Mouse (Mus musculus) erythroid progenitor cell, adult 5-6 weeks (primary cell): ENCODE data around the gene Crtc2. TPM values are rescaled to one million over a fixed set of nuclear protein-coding genes. Genes with fewer than 3 reads are reported as not detected.
A peak's percentile ranks its signal among the peaks of the same experiment; 100 is the strongest.
"Not testable (repeated sequence)": the region's sequence is repeated elsewhere in the genome, so short reads cannot be mapped to it uniquely, and the experiment has no call there.

ENCODE experiments used
- ATAC-seq: replicated peaks from 2 replicates; pipeline ENCODE4 v1.8.0; 2016; ENCODE audit warnings: moderate number of reproducible peaks, mild to moderate bottlenecking, moderate TSS enrichment, inconsistent platforms; ENCODE audit not compliant: poor library complexity, low FRiP score, severe bottlenecking
- total RNA-seq, 2 experiments: library from RNA; stranded (forward) in 1 of 2; stranded (reverse) in 1 of 2; fragments of 150-400 nt in 1 of 2; fragments of 186-747, 209-891 nt in 1 of 2; gene quantifications; 2 replicates each; pipeline versions ENCODE4 v1.2.3 to v1.2.4; 2015 to 2017; ENCODE audit warnings: low replicate concordance in 2 of 2

The Crtc2 gene
- total RNA-seq, 2 experiments from 2014 or later, result 14.3 to 16.5 TPM

DNA sequence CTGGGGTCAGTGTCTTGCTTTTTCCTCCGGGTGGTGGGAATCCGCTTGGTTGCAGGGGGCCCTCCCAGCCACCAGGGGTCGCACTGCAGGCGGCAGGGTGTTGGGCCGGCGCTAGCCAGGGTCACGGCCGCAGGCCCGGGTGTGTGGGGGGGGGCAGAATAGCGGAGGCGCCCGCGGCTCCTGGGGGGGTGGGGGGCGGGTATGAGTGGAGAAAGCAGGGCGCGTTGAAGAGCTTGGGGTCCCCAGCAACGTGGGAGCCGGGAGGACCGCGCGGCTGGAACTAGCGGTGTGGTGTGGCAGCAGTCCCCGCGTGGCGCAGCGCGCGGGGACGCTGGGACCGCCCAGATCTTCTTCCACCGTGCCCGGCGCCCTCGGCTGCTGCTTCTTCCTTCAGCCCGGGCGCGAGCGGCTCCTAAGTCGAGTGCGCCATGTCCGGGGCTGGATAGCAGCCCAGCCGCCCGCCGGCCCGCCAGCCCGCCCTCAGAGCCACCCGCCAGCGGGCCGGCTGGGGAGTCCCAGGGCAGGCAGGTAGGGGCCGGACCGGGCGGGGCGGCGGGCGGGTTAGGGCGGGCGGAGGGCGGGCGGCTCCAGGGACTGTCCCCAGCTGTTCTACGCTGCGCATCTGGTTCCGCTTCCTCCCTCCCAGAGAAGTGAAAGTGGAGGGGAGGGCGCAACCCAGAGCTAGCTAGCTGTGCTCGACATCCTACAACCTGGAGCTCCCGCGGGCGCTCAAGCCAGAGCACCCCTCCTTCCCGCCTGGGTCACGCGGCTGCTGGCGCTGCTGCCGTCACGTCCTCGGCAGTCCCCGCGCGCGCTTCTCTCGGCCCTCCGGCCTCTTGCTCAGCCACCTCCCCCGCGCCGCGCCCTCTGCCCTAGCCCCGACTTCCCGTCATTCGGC is 11.3 kb downstream of the Crtc2 start, which contains the start of gene Dennd4b:
Gene Dennd4b (plus strand): TSS at position 152 of the 898 bp plus-strand sequence.
- ATAC-seq, result peak; percentile 82

DNA sequence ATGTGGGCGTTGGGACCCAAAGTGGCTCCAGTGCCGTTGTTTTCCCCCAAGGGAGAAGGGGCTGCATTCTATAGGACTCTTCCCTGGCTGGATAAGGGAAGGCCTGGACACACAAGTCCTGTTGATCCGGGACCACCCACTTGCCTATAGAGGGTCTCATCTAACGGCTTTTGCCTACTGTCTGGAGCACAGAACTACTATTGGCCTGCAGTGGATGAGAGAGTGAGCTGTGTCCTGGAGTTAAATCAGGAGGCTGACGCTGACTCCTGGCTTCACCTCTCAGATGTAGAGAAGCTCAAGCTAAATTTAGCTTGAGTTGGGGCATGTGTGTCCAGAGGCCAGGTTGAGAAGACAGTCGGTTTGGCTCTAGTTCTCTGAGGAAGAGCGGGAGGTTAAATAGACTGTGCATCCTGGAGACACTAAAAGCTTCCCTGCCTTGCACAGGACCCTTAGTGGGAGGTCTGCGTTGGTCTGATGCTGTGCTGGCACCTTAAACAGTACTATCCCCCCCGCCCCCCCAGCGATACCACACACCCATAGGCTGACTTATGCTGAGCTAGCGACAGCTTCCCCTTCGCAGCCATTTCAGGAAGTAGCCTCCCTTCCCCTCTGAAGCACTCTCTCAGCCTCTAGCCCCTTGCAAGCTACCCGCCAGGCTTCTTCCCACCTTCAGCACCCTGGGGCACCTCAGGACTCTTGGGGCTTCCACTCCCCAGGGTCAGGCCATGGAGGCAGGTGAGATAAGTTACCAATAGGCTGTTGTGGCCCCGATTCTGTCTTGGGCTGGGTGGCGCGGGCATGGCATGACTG is 12.2 kb downstream of the Crtc2 start:
- ATAC-seq, result no peak; the same call in 1 of the 2 replicates

DNA sequence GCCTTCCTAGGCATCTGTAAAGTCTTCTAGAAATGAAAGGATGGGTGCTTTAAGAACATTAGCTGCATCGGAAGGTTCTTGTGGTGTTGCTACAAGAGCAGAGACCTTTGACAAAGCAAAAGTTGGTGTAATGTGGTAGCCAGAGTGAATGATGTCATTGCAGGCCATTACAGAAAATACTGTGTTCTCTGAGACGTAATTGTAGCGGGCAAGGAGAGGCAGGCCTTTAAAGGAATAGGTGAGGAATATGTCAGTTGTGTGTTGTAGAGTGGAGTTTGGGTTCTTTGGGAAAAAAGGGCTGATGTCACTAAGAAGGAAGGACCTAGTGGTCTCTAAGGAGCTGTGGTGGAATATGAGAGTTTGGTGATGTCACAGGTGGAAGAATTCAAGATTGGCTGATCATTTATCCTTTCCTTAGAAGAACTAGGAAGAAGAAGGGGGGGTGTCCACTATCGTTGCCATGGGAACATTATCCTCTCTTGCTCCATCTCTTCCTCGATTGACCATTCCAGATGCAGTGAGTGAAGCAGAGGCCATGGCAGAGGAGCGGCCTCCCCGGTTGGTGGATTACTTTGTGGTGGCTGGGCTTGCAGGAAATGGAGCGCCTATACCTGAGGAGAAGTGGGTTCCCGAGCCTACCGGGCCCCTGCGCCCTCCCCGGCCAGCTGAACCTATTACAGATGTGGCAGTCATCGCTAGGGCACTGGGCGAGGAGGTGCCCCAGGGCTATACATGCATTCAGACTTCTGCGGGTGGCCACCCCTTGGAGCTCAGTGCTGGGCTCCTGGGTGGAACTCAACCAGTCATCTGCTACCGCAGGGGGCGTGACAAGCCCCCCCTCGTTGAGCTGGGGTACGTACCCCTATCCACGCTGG is 13.2 kb downstream of the Crtc2 start:
- no peak for ATAC-seq

DNA sequence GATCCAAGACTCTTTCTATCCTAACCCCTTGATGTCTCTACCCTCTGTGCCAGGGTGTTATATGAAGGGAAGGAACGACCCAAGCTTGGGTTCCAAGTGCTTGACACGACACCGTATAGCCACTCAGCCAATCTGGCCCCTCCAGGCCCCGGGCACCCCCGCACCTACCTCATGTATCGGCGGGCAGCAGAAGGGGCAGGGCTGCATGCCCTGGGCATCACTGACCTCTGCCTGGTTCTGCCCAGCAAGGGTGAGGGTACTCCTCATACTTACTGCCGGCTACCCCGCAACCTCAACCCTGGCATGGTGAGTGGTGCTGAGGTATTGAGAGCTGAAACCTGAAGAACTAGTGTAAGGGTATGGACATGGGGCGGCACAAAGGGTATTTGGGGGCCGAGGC is 14.2 kb downstream of the Crtc2 start:
- ATAC-seq, result no peak

DNA sequence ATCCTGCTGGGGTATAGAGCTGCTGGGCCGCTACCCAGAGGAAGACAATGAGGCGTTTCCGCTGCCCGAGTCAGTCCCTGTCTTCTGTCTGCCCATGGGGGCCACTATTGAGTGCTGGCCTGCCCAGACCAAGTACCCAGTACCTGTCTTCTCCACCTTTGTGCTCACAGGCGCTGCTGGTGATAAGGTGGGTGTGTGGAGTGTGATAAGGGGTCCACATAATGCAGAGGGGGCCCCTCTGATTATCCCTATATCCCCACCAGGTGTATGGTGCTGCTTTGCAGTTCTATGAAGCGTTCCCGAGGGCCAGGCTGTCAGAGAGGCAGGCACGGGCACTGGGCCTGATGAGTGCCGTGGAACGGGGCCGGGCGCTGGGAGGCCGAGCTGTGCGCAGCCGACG is 15.0 kb downstream of the Crtc2 start:
- no peak for ATAC-seq

DNA sequence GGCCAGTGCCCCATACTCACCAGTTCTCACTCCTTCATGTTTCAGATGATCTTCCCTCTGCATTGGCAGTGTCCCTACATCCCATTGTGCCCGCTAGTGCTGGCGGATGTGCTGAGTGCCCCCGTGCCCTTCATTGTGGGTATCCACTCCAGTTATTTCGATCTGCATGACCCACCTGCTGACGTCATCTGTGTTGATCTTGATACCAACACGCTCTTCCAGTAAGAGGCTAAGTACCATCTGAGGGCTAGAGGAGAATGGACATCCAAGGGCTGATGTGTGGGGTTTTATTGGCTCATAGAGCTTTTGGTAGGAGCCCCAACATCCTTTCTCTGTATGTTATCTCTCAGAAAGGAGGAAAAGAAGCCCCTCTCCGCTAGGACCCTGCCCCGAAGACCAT is 16.8 kb downstream of the Crtc2 start:
- no peak for ATAC-seq

DNA sequence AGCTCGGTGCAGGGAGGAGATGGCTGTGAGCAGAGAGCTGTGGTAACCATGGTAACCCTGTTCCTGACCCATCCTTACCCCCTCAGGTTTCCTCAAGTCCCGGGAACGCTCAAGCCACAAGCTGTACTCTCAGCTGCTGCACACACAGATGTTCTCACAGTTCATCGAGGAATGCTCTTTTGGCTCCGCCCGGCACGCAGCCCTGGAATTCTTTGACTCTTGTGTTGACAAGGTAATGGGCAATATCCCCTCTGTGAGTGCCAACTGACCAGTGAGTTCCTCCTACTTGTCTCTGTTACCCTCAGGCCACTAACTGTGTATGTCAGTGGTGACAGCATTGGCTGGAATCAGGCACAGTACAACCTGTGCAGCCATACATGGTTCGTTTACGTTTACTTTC is 18.2 kb downstream of the Crtc2 start:
- ATAC-seq, result no peak

- no peak for ATAC-seq
These were observed 19.9 kb downstream of the Crtc2 start for GRCm38 (mm10) chr3:90273855-90274254.

- ATAC-seq, result no peak
These were observed 21.3 kb downstream of the Crtc2 start for GRCm38 (mm10) chr3:90275286-90275685.

DNA sequence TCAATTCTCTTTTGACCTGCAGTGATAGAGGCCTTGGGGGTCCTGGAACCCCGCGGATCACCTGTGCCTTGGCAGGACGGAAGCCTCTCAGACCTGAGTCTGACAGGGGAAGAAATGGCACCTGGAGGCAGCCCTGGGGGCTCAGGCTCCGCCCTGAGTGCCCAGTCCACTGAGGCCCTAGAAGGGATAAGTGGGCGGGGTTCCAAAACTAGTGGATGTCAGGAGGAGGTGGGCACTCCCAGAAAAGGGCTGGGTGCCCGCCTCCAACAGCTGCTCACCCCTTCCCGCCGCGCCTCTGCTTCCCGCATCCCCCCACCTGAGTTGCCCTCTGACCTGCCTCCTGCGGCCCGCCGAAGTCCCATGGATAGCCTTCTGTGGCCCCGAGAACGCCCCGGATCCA is 22.9 kb downstream of the Crtc2 start:
- no peak for ATAC-seq

- no peak for ATAC-seq
These were observed 23.8 kb downstream of the Crtc2 start for GRCm38 (mm10) chr3:90277793-90278192.

DNA sequence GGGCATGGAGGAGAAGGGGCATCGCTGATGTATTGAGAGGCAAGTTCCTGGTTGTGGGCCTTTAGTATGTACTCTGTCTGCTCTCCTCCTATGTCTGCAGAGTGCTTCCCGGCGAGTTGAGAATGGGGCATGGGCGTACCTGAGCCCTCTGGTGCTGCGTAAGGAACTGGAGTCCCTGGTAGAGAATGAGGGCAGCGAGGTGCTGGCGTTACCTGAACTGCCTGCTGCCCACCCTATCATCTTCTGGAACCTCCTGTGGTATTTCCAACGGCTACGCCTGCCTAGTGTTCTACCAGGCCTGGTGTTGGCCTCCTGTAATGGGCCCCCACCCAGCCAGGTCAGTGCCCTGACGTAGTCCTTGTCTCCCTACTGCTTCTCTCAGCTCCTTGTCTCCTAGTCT is 24.2 kb downstream of the Crtc2 start:
- ATAC-seq, result no peak

DNA sequence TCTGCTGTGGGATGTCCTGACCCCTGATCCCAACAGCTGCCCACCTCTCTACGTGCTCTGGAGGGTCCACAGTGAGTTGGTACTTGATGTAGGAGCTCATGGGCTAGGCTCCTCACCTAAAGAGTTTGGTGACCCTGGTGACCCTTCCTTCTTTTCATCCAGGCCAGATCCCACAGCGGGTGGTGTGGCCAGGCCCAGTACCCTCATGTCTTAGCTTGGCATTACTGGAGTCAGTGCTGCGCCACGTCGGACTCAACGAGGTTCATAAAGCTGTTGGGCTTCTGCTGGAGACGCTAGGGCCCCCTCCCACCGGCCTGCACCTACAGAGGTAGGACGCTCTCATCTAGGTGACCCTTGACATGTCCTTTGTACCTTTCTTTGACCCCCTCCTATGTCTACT is 25.3 kb downstream of the Crtc2 start:
- no peak for ATAC-seq

DNA sequence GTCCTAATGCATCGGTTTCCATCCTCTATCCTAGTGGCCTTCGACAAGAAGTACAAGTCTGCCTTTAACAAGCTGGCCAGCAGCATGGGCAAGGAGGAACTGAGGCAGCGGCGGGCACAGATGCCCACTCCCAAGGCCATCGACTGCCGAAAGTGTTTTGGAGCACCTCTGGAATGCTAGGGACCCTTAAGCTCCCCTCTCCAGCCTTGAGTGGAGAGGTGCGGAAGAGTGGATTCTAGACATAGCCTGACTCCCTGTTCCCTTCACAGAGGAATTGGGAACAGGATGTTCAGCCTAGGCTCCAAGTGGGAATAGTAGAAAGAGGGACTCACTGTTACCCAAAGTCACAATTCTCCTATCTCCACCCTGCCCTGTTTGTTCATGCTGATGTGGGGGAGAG is 25.8 kb downstream of the Crtc2 start:
- ATAC-seq, result no peak

- no peak for ATAC-seq
These were observed 26.7 kb downstream of the Crtc2 start for GRCm38 (mm10) chr3:90280708-90281107.

GRCm38 (mm10) chr3:90284150-90284549 is 30.2 kb downstream of the Crtc2 start:
- no peak for ATAC-seq

DNA sequence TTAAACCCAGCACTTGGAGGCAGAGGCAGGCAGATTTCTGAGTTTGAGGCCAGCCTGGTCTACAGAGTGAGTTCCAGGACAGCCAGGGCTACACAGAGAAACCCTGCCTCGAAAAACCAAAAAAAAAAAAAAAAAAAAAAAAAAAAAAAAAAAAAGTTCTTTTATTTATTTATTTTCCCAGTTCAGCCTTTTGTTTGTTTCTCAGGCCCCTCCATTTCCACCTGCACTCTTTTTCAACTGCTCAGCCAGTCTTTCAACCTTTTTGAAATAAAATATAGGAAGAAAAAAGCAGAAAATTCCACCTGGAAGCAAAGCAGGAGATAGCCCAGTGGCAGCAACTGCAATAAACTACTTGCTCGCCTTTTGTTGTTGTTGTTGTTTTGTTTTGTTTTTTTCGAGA is 35.4 kb downstream of the Crtc2 start:
- not testable (repeated sequence) for ATAC-seq

- ATAC-seq, result no peak
These were observed 36.6 kb downstream of the Crtc2 start for GRCm38 (mm10) chr3:90290602-90291001.

- ATAC-seq, result no peak
These were observed 38.0 kb downstream of the Crtc2 start for GRCm38 (mm10) chr3:90291982-90292344.
